In genomic region chr5:43846227-43846626, GRCm38 (mm10) we compare ENCODE assay signal across 19 mouse cellular contexts. TPM values are rescaled to one million over a fixed set of nuclear protein-coding genes. Genes with fewer than 3 reads are reported as not detected.
A peak's percentile ranks its signal among the peaks of the same experiment; 100 is the strongest.
DNase-seq lines count a peak whose midpoint lies in the region; ATAC-seq and TF ChIP-seq lines count a peak whose summit lies in the region.
"Had no signal": no experiment of that assay in that cellular context is flagged by ENCODE, and none has a peak within 500 bp of the region (broad histone marks: within the 10 kb centered on the region; RNA-seq: fewer than 3 reads in every experiment).

No protein-coding gene starts in this region.

- H3K9me3 ChIP-seq in hindbrain, embryonic 11.5 days (ENCODE audit: control insufficient read depth, low read length): no peaks in the 10 kb centered on the region
- peaks cover 6% of the 10 kb centered on the region; the same call in 1 of the 2 replicates for H3K9me3 ChIP-seq in hindbrain, embryonic 10.5 days
- H3K9me3 ChIP-seq in lung, postnatal 0 days (ENCODE audit: low read length): no peaks in the 10 kb centered on the region
- H3K9me3 ChIP-seq in forebrain, embryonic 15.5 days: no peaks in the 10 kb centered on the region
- H3K9me3 ChIP-seq: lung, embryonic 15.5 days had no signal

- peak; percentile 16 for DNase-seq in hindbrain, embryonic 11.5 days (ENCODE audit: low spot score)
- DNase-seq in hindbrain, embryonic 10.5 days (ENCODE audit: low spot score): no peak
- peak; percentile 42 for DNase-seq in lung, postnatal 0 days (ENCODE audit: low spot score)
- DNase-seq in lung, adult 18-20 months: no peak
- DNase-seq in 3134 (ENCODE audit: extremely low read depth, insufficient read length, low spot score): peak; percentile 11
- DNase-seq: adrenal gland, postnatal 36 days; gastrocnemius, postnatal 10 days; heart, postnatal 14 days; kidney, adult 8-10 months; left cerebral cortex, postnatal 4 days; right cerebral cortex, postnatal 14 days; thymus, postnatal 14 days had no signal

- H3K4me1 ChIP-seq in hindbrain, embryonic 11.5 days (replicated peaks; ENCODE audit: control insufficient read depth, insufficient read depth, low read length): no peaks in the 10 kb centered on the region
- H3K4me1 ChIP-seq in hindbrain, embryonic 10.5 days (replicated peaks): peaks cover 7% of the 10 kb centered on the region; the same call in 1 of the 2 replicates
- no peaks in the 10 kb centered on the region for H3K4me1 ChIP-seq in lung, postnatal 0 days (ENCODE audit: insufficient read depth, low read depth, low read length)
- peaks cover 14% of the 10 kb centered on the region; the same call in 1 of the 2 replicates for H3K4me1 ChIP-seq in brown adipose tissue, adult 24 weeks (ENCODE audit: control insufficient read depth, insufficient read depth, insufficient read length, low read length)
- H3K4me1 ChIP-seq in forebrain, embryonic 15.5 days: no peaks in the 10 kb centered on the region
- H3K4me1 ChIP-seq: heart, embryonic 10.5 days; neural tube, embryonic 12.5 days had no signal

- H3K9ac ChIP-seq in hindbrain, embryonic 11.5 days (ENCODE audit: low read depth, low read length): no peak overlapping the region
- no peak overlapping the region for H3K9ac ChIP-seq in lung, postnatal 0 days (replicated peaks; ENCODE audit: low read depth)
- H3K9ac ChIP-seq in forebrain, embryonic 15.5 days (replicated peaks): no peak overlapping the region
- H3K9ac ChIP-seq: embryonic facial prominence, embryonic 12.5 days; lung, embryonic 15.5 days; neural tube, embryonic 12.5 days had no signal

- ATAC-seq in hindbrain, embryonic 11.5 days (ENCODE audit: low FRiP score): peak; percentile 19; the same call in 1 of the 2 replicates
- peak; percentile 52 for ATAC-seq in lung, postnatal 0 days
- no peak for ATAC-seq in forebrain, embryonic 15.5 days (replicated peaks)
- ATAC-seq: hindbrain, embryonic 16.5 days had no signal

- no peak for TF ChIP-seq CTCF in lung, postnatal 0 days (IDR thresholded peaks at IDR 0.05)

- WGBS in hindbrain, embryonic 11.5 days: 19% methylated on average over 2 of the region's 2 CpGs
- 20% methylated on average over 2 of the region's 2 CpGs for WGBS in hindbrain, embryonic 10.5 days
- 10% methylated on average over 2 of the region's 2 CpGs for WGBS in lung, postnatal 0 days
- 19% methylated on average over 2 of the region's 2 CpGs for WGBS in forebrain, embryonic 15.5 days

- H3K4me2 ChIP-seq in hindbrain, embryonic 11.5 days (replicated peaks; ENCODE audit: low read depth, low read length): no peak overlapping the region
- H3K4me2 ChIP-seq in lung, postnatal 0 days (replicated peaks; ENCODE audit: low read depth, low read length): no peak overlapping the region
- no peak overlapping the region for H3K4me2 ChIP-seq in forebrain, embryonic 15.5 days (replicated peaks)
- H3K4me2 ChIP-seq: embryonic facial prominence, embryonic 12.5 days; lung, embryonic 15.5 days; neural tube, embryonic 12.5 days had no signal

- no peak overlapping the region for H3K4me3 ChIP-seq in hindbrain, embryonic 11.5 days (ENCODE audit: low read depth, low read length)
- no peak overlapping the region for H3K4me3 ChIP-seq in hindbrain, embryonic 10.5 days
- H3K4me3 ChIP-seq in lung, postnatal 0 days (ENCODE audit: low read depth, low read length): no peak overlapping the region
- H3K4me3 ChIP-seq in brown adipose tissue, adult 24 weeks (ENCODE audit: insufficient read depth, low read depth, low read length): no peak overlapping the region
- H3K4me3 ChIP-seq in forebrain, embryonic 15.5 days: no peak overlapping the region
- H3K4me3 ChIP-seq: embryonic facial prominence, embryonic 12.5 days; heart, embryonic 10.5 days; lung, embryonic 15.5 days; neural tube, embryonic 12.5 days had no signal

- no peaks in the 10 kb centered on the region for H3K36me3 ChIP-seq in hindbrain, embryonic 11.5 days (ENCODE audit: control insufficient read depth, insufficient read depth, low read length)
- H3K36me3 ChIP-seq in hindbrain, embryonic 10.5 days: no peaks in the 10 kb centered on the region
- no peaks in the 10 kb centered on the region for H3K36me3 ChIP-seq in lung, postnatal 0 days (ENCODE audit: insufficient read depth, low read length)
- no peaks in the 10 kb centered on the region for H3K36me3 ChIP-seq in forebrain, embryonic 15.5 days
- H3K36me3 ChIP-seq: embryonic facial prominence, embryonic 12.5 days; heart, embryonic 10.5 days; lung, embryonic 15.5 days; neural tube, embryonic 12.5 days had no signal

- H3K27ac ChIP-seq in hindbrain, embryonic 11.5 days (ENCODE audit: low read depth, low read length): no peak overlapping the region
- no peak overlapping the region for H3K27ac ChIP-seq in hindbrain, embryonic 10.5 days
- no peak overlapping the region for H3K27ac ChIP-seq in lung, postnatal 0 days (ENCODE audit: low read length)
- H3K27ac ChIP-seq in brown adipose tissue, adult 24 weeks (replicated peaks; ENCODE audit: low read depth, low read length): peak overlapping the region; percentile 46; the same call in 1 of the 2 replicates
- H3K27ac ChIP-seq in forebrain, embryonic 15.5 days (replicated peaks): no peak overlapping the region
- H3K27ac ChIP-seq: embryonic facial prominence, embryonic 12.5 days; heart, embryonic 10.5 days; lung, embryonic 15.5 days; neural tube, embryonic 12.5 days had no signal

- no peaks in the 10 kb centered on the region for H3K27me3 ChIP-seq in hindbrain, embryonic 11.5 days (ENCODE audit: control insufficient read depth, insufficient read depth, low read length)
- H3K27me3 ChIP-seq in hindbrain, embryonic 10.5 days (ENCODE audit: insufficient read depth, poor library complexity, severe bottlenecking): no peaks in the 10 kb centered on the region
- no peaks in the 10 kb centered on the region for H3K27me3 ChIP-seq in lung, postnatal 0 days (replicated peaks; ENCODE audit: insufficient read depth, low read length)
- no peaks in the 10 kb centered on the region for H3K27me3 ChIP-seq in forebrain, embryonic 15.5 days
- H3K27me3 ChIP-seq: embryonic facial prominence, embryonic 12.5 days; lung, embryonic 15.5 days; neural tube, embryonic 12.5 days had no signal

- no peak for TF ChIP-seq EP300 in lung, postnatal 0 days (IDR thresholded peaks at IDR 0.05)

RNA-seq across cellular contexts. Expression of gene Cd38, which starts 22.1 kb away (rescaled TPM):
- polyA plus RNA-seq in hindbrain, embryonic 11.5 days (2014; fragmentation: Nextera tagmentation; extraction: Ambion mirVana): 8.0 and 8.9 TPM in 2 replicates
- polyA plus RNA-seq in hindbrain, embryonic 10.5 days (2016; fragmentation: Nextera tagmentation; extraction: Ambion mirVana): 6.4 and 7.7 TPM in 2 replicates
- polyA plus RNA-seq in lung, postnatal 0 days (2015; fragmentation: Nextera tagmentation; extraction: Ambion mirVana): 33.0 and 42.2 TPM in 2 replicates
- polyA plus RNA-seq in brown adipose tissue, adult 24 weeks (2012; ENCODE audit: insufficient read depth, insufficient read length, missing spikeins): 3.8 and 4.9 TPM in 2 replicates
- 1.6 and 1.8 TPM in 2 replicates for polyA plus RNA-seq in forebrain, embryonic 15.5 days (2015; fragmentation: Nextera tagmentation; extraction: Ambion mirVana)

RNA-seq across cellular contexts. Expression of gene Fbxl5, which starts 24.8 kb away (rescaled TPM):
- polyA plus RNA-seq in hindbrain, embryonic 11.5 days (2014; fragmentation: Nextera tagmentation; extraction: Ambion mirVana): 66.3 and 71.4 TPM in 2 replicates
- polyA plus RNA-seq in hindbrain, embryonic 10.5 days (2016; fragmentation: Nextera tagmentation; extraction: Ambion mirVana): 47.5 and 52.3 TPM in 2 replicates
- 73.0 and 81.1 TPM in 2 replicates for polyA plus RNA-seq in lung, postnatal 0 days (2015; fragmentation: Nextera tagmentation; extraction: Ambion mirVana)
- 28.8 and 32.7 TPM in 2 replicates for polyA plus RNA-seq in brown adipose tissue, adult 24 weeks (2012; ENCODE audit: insufficient read depth, insufficient read length, missing spikeins)
- 71.9 and 75.7 TPM in 2 replicates for polyA plus RNA-seq in forebrain, embryonic 15.5 days (2015; fragmentation: Nextera tagmentation; extraction: Ambion mirVana)

RNA-seq across cellular contexts. Expression of gene Bst1, which starts 27.5 kb away (rescaled TPM):
- polyA plus RNA-seq in hindbrain, embryonic 11.5 days (2014; fragmentation: Nextera tagmentation; extraction: Ambion mirVana): not detected in 2 replicates
- polyA plus RNA-seq in hindbrain, embryonic 10.5 days (2016; fragmentation: Nextera tagmentation; extraction: Ambion mirVana): 0.14 TPM in 1 of 2 replicates, not detected in the other
- 7.1 and 8.4 TPM in 2 replicates for polyA plus RNA-seq in lung, postnatal 0 days (2015; fragmentation: Nextera tagmentation; extraction: Ambion mirVana)
- polyA plus RNA-seq in brown adipose tissue, adult 24 weeks (2012; ENCODE audit: insufficient read depth, insufficient read length, missing spikeins): 0.75 TPM in 1 of 2 replicates, not detected in the other
- polyA plus RNA-seq in forebrain, embryonic 15.5 days (2015; fragmentation: Nextera tagmentation; extraction: Ambion mirVana): not detected in 2 replicates
- polyA plus RNA-seq: hindbrain, embryonic 16.5 days; neural tube, embryonic 12.5 days had no signal

Comparison
In these comparisons a context has a peak if more than half of its experiments do, and no peak if none do; other contexts are left out.
1. DNase-seq: peak in hindbrain, embryonic 11.5 days (single experiment), lung, postnatal 0 days (single experiment) and 3134 (single experiment); none in hindbrain, embryonic 10.5 days (single experiment) and lung, adult 18-20 months (0 of 2).